Mouse (Mus musculus): ENCODE results near the gene Gm9913. TPM values are rescaled to one million over a fixed set of nuclear protein-coding genes. Genes with fewer than 3 reads are reported as not detected.

Gm9913 gene
- polyA plus RNA-seq, 1 experiment: not detected

- no peaks in the 10 kb centered on the region for H3K4me1 ChIP-seq (ENCODE audit: control insufficient read depth)
- H3K27me3 ChIP-seq (ENCODE audit: control insufficient read depth): peaks cover 45% of the 10 kb centered on the region
- no peaks in the 10 kb centered on the region; the same call in 1 of the 2 replicates for H3K9me3 ChIP-seq (ENCODE audit: control insufficient read depth, low read length)
- no peaks in the 10 kb centered on the region for H3K36me3 ChIP-seq (ENCODE audit: control insufficient read depth)
- no peak overlapping the region for H3K4me3 ChIP-seq (replicated peaks)
- TF ChIP-seq GATA1 (IDR thresholded peaks at IDR 0.05; ENCODE audit: low read length) (no peak), TAL1 (IDR thresholded peaks at IDR 0.05; ENCODE audit: low read length) (no peak)
Measured at GRCm38 (mm10) chr2:125508381-125508780, 3.5 kb downstream of the Gm9913 start.

GRCm38 (mm10) chr2:125510752-125511151 lies 5.9 kb downstream of the Gm9913 start:
- Histone ChIP-seq H3K27me3 (ENCODE audit: control insufficient read depth) (peaks cover 29% of the 10 kb centered on the region), H3K36me3 (ENCODE audit: control insufficient read depth) (no peaks in the 10 kb centered on the region), H3K4me3 (replicated peaks) (no peak overlapping the region), H3K4me1 (ENCODE audit: control insufficient read depth) (no peaks in the 10 kb centered on the region; the same call in 1 of the 2 replicates), H3K9me3 (ENCODE audit: control insufficient read depth, low read length) (no peaks in the 10 kb centered on the region; the same call in 1 of the 2 replicates)
- TF ChIP-seq TAL1 (IDR thresholded peaks at IDR 0.05; ENCODE audit: low read length) (no peak), GATA1 (IDR thresholded peaks at IDR 0.05; ENCODE audit: low read length) (no peak)

DNA sequence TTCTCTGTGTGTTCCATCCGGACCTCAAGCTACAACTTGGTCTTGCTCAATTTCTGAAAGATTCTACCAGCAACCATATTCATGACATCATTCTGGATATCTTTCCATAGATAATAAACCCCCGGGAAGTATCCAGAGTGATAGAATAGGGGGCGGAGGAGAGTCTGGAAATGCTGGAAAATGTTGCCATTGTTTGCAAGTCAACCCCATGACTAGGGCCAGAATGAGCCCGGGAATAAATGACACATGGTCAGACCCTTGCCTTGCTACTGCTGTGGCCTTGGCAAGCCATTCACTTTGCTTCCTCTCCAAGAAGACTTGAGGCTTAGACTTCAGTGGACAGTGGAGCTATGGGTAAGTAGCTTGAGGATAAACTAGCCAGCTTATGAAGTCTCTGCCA lies 7.0 kb downstream of the Gm9913 start:
- no peaks in the 10 kb centered on the region for H3K36me3 ChIP-seq (ENCODE audit: control insufficient read depth)
- no peak for TF ChIP-seq TAL1 (IDR thresholded peaks at IDR 0.05; ENCODE audit: low read length)
- no peak for TF ChIP-seq GATA1 (IDR thresholded peaks at IDR 0.05; ENCODE audit: low read length)
- peaks cover 4% of the 10 kb centered on the region for H3K4me1 ChIP-seq (ENCODE audit: control insufficient read depth)
- H3K27me3 ChIP-seq (ENCODE audit: control insufficient read depth): peaks cover 17% of the 10 kb centered on the region
- H3K9me3 ChIP-seq (ENCODE audit: control insufficient read depth, low read length): no peaks in the 10 kb centered on the region
- H3K4me3 ChIP-seq (replicated peaks): no peak overlapping the region

DNA sequence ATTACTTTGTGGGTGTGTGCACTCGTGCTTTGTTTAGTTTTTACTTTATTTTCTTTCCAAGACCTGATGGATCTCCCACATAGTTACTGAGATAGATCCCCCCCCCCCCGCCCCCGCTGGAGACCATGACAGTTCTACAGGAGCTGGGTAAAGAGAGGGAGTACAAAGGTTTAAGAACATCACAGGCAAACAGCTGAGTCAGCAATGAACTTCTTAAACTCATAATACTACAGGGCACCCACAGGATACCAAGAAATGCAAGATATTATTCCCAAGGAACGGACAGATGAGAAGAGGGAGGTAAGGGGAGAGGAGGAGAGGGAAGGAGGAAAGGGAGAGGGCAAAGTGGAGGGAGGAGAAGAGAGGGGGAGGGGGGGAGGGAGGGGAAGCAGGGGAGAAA lies 7.7 kb downstream of the Gm9913 start:
- Histone ChIP-seq H3K4me1 (ENCODE audit: control insufficient read depth) (peaks cover 4% of the 10 kb centered on the region), H3K36me3 (ENCODE audit: control insufficient read depth) (no peaks in the 10 kb centered on the region), H3K4me3 (replicated peaks) (no peak overlapping the region), H3K27me3 (ENCODE audit: control insufficient read depth) (peaks cover 13% of the 10 kb centered on the region), H3K9me3 (ENCODE audit: control insufficient read depth, low read length) (no peaks in the 10 kb centered on the region)
- TF ChIP-seq GATA1 (IDR thresholded peaks at IDR 0.05; ENCODE audit: low read length) (no peak), TAL1 (IDR thresholded peaks at IDR 0.05; ENCODE audit: low read length) (no peak)

DNA sequence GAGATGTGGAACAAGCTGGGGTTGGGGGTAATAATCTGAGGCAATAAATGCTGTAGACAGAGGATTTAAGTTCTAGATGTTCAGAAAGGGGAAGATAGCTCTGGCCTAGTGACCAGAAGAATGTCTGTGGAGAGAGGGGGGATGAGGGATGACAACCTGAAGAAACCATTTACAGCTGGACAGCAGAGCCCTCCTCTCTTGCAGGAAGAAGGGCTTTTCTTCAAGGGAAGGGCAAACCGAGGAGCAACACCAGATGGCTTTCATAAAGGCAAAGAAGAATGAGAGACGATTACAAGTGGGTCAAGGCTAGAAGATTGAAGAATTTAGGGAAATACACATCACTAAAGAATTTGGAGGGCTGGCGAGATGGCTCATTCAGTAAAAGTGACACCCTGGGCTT lies 9.5 kb downstream of the Gm9913 start:
- H3K9me3 ChIP-seq (ENCODE audit: control insufficient read depth, low read length): no peaks in the 10 kb centered on the region
- H3K27me3 ChIP-seq (ENCODE audit: control insufficient read depth): 0 out of 2 replicates have a peak, but pooled peaks cover 2% of the 10 kb centered on the region
- H3K4me3 ChIP-seq (replicated peaks): no peak overlapping the region
- TF ChIP-seq TAL1 (IDR thresholded peaks at IDR 0.05; ENCODE audit: low read length): no peak
- TF ChIP-seq GATA1 (IDR thresholded peaks at IDR 0.05; ENCODE audit: low read length): no peak
- H3K4me1 ChIP-seq (ENCODE audit: control insufficient read depth): peaks cover 4% of the 10 kb centered on the region
- H3K36me3 ChIP-seq (ENCODE audit: control insufficient read depth): no peaks in the 10 kb centered on the region

- H3K36me3 ChIP-seq (ENCODE audit: control insufficient read depth): no peaks in the 10 kb centered on the region
- no peaks in the 10 kb centered on the region for H3K9me3 ChIP-seq (ENCODE audit: control insufficient read depth, low read length)
- 0 out of 2 replicates have a peak, but pooled peaks cover 2% of the 10 kb centered on the region for H3K27me3 ChIP-seq (ENCODE audit: control insufficient read depth)
- TF ChIP-seq TAL1 (IDR thresholded peaks at IDR 0.05; ENCODE audit: low read length) (no peak), GATA1 (IDR thresholded peaks at IDR 0.05; ENCODE audit: low read length) (no peak)
- no peak overlapping the region for H3K4me3 ChIP-seq (replicated peaks)
- H3K4me1 ChIP-seq (ENCODE audit: control insufficient read depth): peaks cover 4% of the 10 kb centered on the region
Measured at GRCm38 (mm10) chr2:125515291-125516057, 10.6 kb downstream of the Gm9913 start.

- TF ChIP-seq TAL1 (IDR thresholded peaks at IDR 0.05; ENCODE audit: low read length) (no peak), GATA1 (IDR thresholded peaks at IDR 0.05; ENCODE audit: low read length) (no peak)
- Histone ChIP-seq H3K4me3 (replicated peaks) (no peak overlapping the region), H3K36me3 (ENCODE audit: control insufficient read depth) (no peaks in the 10 kb centered on the region)
Measured at GRCm38 (mm10) chr2:125516594-125516993, 11.7 kb downstream of the Gm9913 start.

GRCm38 (mm10) chr2:125525484-125525883 lies 20.6 kb downstream of the Gm9913 start:
- no peaks in the 10 kb centered on the region for H3K27me3 ChIP-seq (ENCODE audit: control insufficient read depth)
- no peaks in the 10 kb centered on the region for H3K36me3 ChIP-seq (ENCODE audit: control insufficient read depth)
- no peak for TF ChIP-seq GATA1 (IDR thresholded peaks at IDR 0.05; ENCODE audit: low read length)
- no peak for TF ChIP-seq TAL1 (IDR thresholded peaks at IDR 0.05; ENCODE audit: low read length)
- peaks cover 3% of the 10 kb centered on the region; the same call in 1 of the 2 replicates for H3K9me3 ChIP-seq (ENCODE audit: control insufficient read depth, low read length)
- H3K4me1 ChIP-seq (ENCODE audit: control insufficient read depth): no peaks in the 10 kb centered on the region
- H3K4me3 ChIP-seq (replicated peaks): no peak overlapping the region

More at GRCm38 (mm10) chr2:125516594-125516993, 11.7 kb downstream of the Gm9913 start:
- Histone ChIP-seq H3K4me1 (ENCODE audit: control insufficient read depth) (peaks cover 4% of the 10 kb centered on the region), H3K9me3 (ENCODE audit: control insufficient read depth, low read length) (peaks cover 3% of the 10 kb centered on the region; the same call in 1 of the 2 replicates), H3K27me3 (ENCODE audit: control insufficient read depth) (0 out of 2 replicates have a peak, but pooled peaks cover 2% of the 10 kb centered on the region)

- no peaks in the 10 kb centered on the region for H3K9me3 ChIP-seq (ENCODE audit: control insufficient read depth, low read length)
- no peaks in the 10 kb centered on the region for H3K36me3 ChIP-seq (ENCODE audit: control insufficient read depth)
- no peak overlapping the region for H3K4me3 ChIP-seq (replicated peaks)
- TF ChIP-seq GATA1 (IDR thresholded peaks at IDR 0.05; ENCODE audit: low read length) (no peak), TAL1 (IDR thresholded peaks at IDR 0.05; ENCODE audit: low read length) (no peak)
- no peaks in the 10 kb centered on the region for H3K27me3 ChIP-seq (ENCODE audit: control insufficient read depth)
- no peaks in the 10 kb centered on the region for H3K4me1 ChIP-seq (ENCODE audit: control insufficient read depth)
Measured at GRCm38 (mm10) chr2:125526566-125526965, 21.7 kb downstream of the Gm9913 start.
